Mouse (Mus musculus) ES-Bruce4 (cell line): Measurements from ENCODE around the gene Tmem30b.

Experiments used
- CTCF ChIP-seq: IDR thresholded peaks from one replicate; pipeline ENCODE4 v1.8.1; 2011; ENCODE audit warnings: low read depth, low read length
- EP300 ChIP-seq: IDR thresholded peaks from 2 replicates; pipeline ENCODE4 v1.6.1; 2011; ENCODE audit warnings: low read depth, low read length; ENCODE audit not compliant: insufficient read depth
- POLR2A ChIP-seq: IDR thresholded peaks from one replicate; pipeline ENCODE4 v1.8.1; 2011; ENCODE audit warnings: low read length; ENCODE audit not compliant: insufficient read depth

- no peak for TF ChIP-seq CTCF
- no peak for TF ChIP-seq POLR2A
- no peak for TF ChIP-seq EP300
Measured at GRCm38 (mm10) chr12:73507105-73507504, 39.1 kb downstream of the Tmem30b start.
